Mouse (Mus musculus) gastrocnemius, adult 2 months (tissue): ENCODE measurements around the gene Sdc4. TPM values are rescaled to one million over a fixed set of nuclear protein-coding genes. Genes with fewer than 3 reads are reported as not detected.

ENCODE experiments used
- DNase-seq: peaks from one replicate; pipeline ENCODE4 v3.0.0; 2022
- H3K27ac ChIP-seq: fragments of 200-600 bp; 2 replicates; pipeline ENCODE4 v1.8.1; 2022; ENCODE audit warnings: mild to moderate bottlenecking
- H3K4me3 ChIP-seq: fragments of 200-600 bp; 2 replicates; pipeline ENCODE4 v1.8.1; 2022; ENCODE audit warnings: mild to moderate bottlenecking, moderate library complexity
- CTCF ChIP-seq: fragments of 200-600 bp; IDR thresholded peaks from 2 replicates; pipeline ENCODE4 v1.8.1; 2022; ENCODE audit warnings: antibody characterized with exemption, mild to moderate bottlenecking, moderate library complexity
- intact Hi-C: fragments of 180-260 bp; cut with DNase I; formaldehyde crosslinking; loops from one replicate; pipeline ENCODE4 v1.15.1; 2025
- total RNA-seq, 2 experiments: library from RNA; stranded (reverse); gene quantifications; 2 replicates each; pipeline ENCODE4 v1.2.3; 2021

Gene Sdc4
- total RNA-seq, 2 experiments from 2014 or later, result 39.8 to 95.4 TPM

DNA sequence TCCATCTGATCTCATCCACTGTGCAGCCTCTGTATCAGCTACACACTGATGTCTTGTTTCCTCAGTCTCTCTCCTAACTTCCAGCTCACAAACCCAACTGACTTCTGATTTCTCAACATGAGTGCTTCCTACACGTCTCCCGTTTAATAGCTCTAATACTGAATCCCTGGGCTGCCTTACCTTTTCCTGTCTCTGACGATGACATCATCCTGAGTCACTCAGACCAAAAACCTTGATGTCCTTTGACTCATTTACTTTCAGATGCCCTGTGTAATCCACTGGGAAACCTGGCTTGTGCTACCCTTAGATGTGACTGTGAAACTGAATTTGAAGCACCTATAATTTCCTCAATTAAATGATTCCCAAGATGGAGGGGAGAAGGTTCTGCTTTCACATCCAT lies 60.7 kb downstream of the Sdc4 start:
- no peak for DNase-seq
- no peak overlapping the region for H3K4me3 ChIP-seq
- no peak overlapping the region for H3K27ac ChIP-seq
- intact Hi-C loops, result no loop called here
- TF ChIP-seq CTCF, result no peak

DNA sequence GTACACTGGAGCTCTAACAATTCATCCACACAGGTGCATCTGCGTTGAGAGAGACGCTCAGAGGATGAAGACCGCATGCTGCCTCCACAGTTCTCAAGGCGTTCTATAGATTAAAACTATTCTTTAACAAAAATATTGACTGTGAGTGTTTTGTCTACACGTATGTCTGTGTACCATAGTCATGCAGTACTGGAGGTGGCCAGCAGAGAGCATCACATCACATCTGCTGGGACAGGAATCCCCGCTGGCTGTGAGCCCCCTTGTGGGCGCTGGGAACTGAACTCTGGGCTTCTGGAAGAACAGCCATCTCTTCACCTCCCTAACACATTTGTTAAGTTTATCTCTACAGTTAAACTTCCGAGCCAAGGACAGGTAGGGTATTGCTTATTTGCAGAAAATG lies 62.0 kb downstream of the Sdc4 start:
- H3K27ac ChIP-seq, result no peak overlapping the region
- no peak overlapping the region for H3K4me3 ChIP-seq
- intact Hi-C loops, result no loop called here
- peak; percentile 3; the same call in 1 of the 2 replicates for TF ChIP-seq CTCF
- no peak for DNase-seq

DNA sequence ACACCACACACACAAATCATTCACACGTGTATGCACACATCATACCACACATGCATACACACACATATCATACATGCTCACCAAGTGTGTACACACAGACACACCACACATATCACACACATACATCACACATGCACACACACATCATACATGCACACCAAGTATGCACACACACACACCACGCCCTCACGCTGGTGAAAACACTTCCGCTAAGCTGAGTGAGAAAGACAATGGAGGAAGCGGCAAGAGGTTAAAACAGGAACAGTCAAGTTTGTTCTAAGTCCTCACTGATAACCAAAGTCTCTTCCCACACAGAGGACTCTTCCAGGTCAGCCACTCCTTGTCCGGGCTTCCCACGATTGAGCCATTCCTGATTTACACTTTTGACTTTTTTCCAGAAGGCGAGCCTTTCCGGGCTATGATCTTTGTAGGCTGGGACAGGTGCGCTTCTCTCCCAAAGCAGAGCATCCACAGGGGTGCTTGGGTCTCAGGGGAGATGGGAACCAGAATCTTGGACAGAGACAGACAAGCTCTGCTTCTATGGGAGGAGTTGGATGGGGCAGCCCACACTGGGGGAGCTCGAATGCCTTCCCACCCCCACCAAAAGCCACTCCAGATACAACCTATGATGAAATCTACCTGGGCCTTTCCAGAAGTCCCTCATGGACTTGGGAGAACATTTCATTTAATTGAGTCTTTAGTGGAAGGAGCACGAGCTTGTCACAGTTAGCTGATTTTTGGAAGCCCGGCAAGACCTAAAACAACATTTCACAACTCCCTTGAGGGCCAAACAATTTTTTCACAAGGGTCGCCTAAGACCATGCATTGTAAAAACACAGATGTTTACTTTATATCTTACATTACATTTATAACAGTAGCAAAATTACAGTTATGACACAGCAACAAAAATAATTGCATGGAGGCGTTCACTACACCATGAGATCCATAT lies 65.9 kb downstream of the Sdc4 start:
- intact Hi-C loops, result no loop called here

More for the DNA sequence above, 65.9 kb downstream of the Sdc4 start:
- no peak for TF ChIP-seq CTCF
- DNase-seq, result no peak
- H3K4me3 ChIP-seq, result no peak overlapping the region
- H3K27ac ChIP-seq, result no peak overlapping the region

Other genes with a start within 250 kb of the Sdc4 start
- not detected for gene Wfdc15a, start 243.8 kb downstream of the Sdc4 start, total RNA-seq
- not detected for gene Wfdc15b, start 222.2 kb downstream of the Sdc4 start, total RNA-seq
- gene Svs2, start 205.4 kb downstream of the Sdc4 start, total RNA-seq, result not detected
- not detected for gene Svs3b, start 187.2 kb downstream of the Sdc4 start, total RNA-seq
- gene Svs4, start 165.4 kb downstream of the Sdc4 start, total RNA-seq, result not detected
- gene Svs3a, start 154.6 kb downstream of the Sdc4 start, total RNA-seq, result not detected
- not detected for gene Svs6, start 127.1 kb downstream of the Sdc4 start, total RNA-seq
- not detected for gene Svs5, start 111.1 kb downstream of the Sdc4 start, total RNA-seq
- under 1 TPM in 1 of 2 experiments, not detected in 1; 0.45 TPM for gene Slpi, start 54.8 kb downstream of the Sdc4 start, total RNA-seq
- gene Rbpjl, start 40.7 kb downstream of the Sdc4 start, total RNA-seq, result not detected
- 1 to 10 TPM in 1 of 2 experiments, under 1 TPM in 1; 0.56 to 1.7 TPM for gene Matn4, start 38.7 kb downstream of the Sdc4 start, total RNA-seq
- 10 to 100 TPM; 21.7 to 24.7 TPM for gene Sys1, start 13.1 kb upstream of the Sdc4 start, total RNA-seq
- 1 to 10 TPM; 7.6 to 9.4 TPM for gene Gm20458, start 17.1 kb upstream of the Sdc4 start, total RNA-seq
- not detected for gene Trp53tg5, start 29.8 kb upstream of the Sdc4 start, total RNA-seq
- gene Dbndd2, start 42.2 kb upstream of the Sdc4 start, total RNA-seq, result 10 to 100 TPM; 12.9 to 25.5 TPM
- gene Pigt, start 53.6 kb upstream of the Sdc4 start, total RNA-seq, result 10 to 100 TPM; 27.2 to 33.5 TPM
- gene Wfdc2, start 118.5 kb upstream of the Sdc4 start, total RNA-seq, result not detected
- not detected for gene Spint3, start 129.6 kb upstream of the Sdc4 start, total RNA-seq
- gene Wfdc6a, start 141.6 kb upstream of the Sdc4 start, total RNA-seq, result not detected
- gene Eppin, start 149.7 kb upstream of the Sdc4 start, total RNA-seq, result not detected
- gene Wfdc6b, start 169.6 kb upstream of the Sdc4 start, total RNA-seq, result not detected
- not detected for gene Wfdc8, start 169.7 kb upstream of the Sdc4 start, total RNA-seq
- not detected for gene Wfdc16, start 194.9 kb upstream of the Sdc4 start, total RNA-seq
- gene Wfdc10, start 212.2 kb upstream of the Sdc4 start, total RNA-seq, result not detected
- not detected for gene Wfdc9, start 212.7 kb upstream of the Sdc4 start, total RNA-seq
- gene Wfdc11, start 230.2 kb upstream of the Sdc4 start, total RNA-seq, result not detected
- not detected for gene Wfdc13, start 241.2 kb upstream of the Sdc4 start, total RNA-seq